Mouse (Mus musculus) liver, embryonic 11.5 days (tissue): ENCODE measurements around the gene Tescl. TPM values are rescaled to one million over a fixed set of nuclear protein-coding genes. Genes with fewer than 3 reads are reported as not detected.

Experiments
- ATAC-seq: fragments of 200-750 bp; cut with Nextera tagmentation; replicated peaks from 2 replicates; pipeline ENCODE4 v1.8.0; 2017; ENCODE audit warnings: moderate number of reproducible peaks, mild to moderate bottlenecking, moderate TSS enrichment, moderate library complexity; ENCODE audit not compliant: low FRiP score
- DNase-seq: peaks from one replicate; pipeline ENCODE4 v3.0.0-alpha.2; 2017; ENCODE audit warnings: low spot score
- H3K27ac ChIP-seq: fragments of 300-500 bp; sonication (generic); 2 replicates; pipeline ENCODE4 v1.5.1; 2014; ENCODE audit warnings: mild to moderate bottlenecking, low read depth, low read length, control low read depth
- H3K27me3 ChIP-seq: fragments of 300-500 bp; sonication (generic); replicated peaks from 2 replicates; pipeline ENCODE4 v1.6.1; 2014; ENCODE audit warnings: low read length, mixed read lengths; ENCODE audit not compliant: control insufficient read depth, insufficient read depth
- H3K36me3 ChIP-seq: fragments of 300-500 bp; sonication (generic); 2 replicates; pipeline ENCODE4 v1.6.1; 2014; ENCODE audit warnings: mild to moderate bottlenecking, low read length, moderate library complexity, mixed read lengths; ENCODE audit not compliant: control insufficient read depth, insufficient read depth
- H3K4me1 ChIP-seq: fragments of 300-500 bp; sonication (generic); replicated peaks from 2 replicates; pipeline ENCODE4 v1.6.1; 2014; ENCODE audit warnings: low read length, mixed read lengths; ENCODE audit not compliant: control insufficient read depth, insufficient read depth
- H3K4me2 ChIP-seq: fragments of 300-500 bp; sonication (generic); 2 replicates; pipeline ENCODE4 v1.6.1; 2014; ENCODE audit warnings: mild to moderate bottlenecking, control low read depth, moderate library complexity
- H3K4me3 ChIP-seq: fragments of 300-500 bp; sonication (generic); 2 replicates; pipeline ENCODE4 v1.5.1; 2014; ENCODE audit warnings: low read depth, low read length, control low read depth
- H3K9ac ChIP-seq: fragments of 300-500 bp; sonication (generic); 2 replicates; pipeline ENCODE4 v1.6.1; 2014; ENCODE audit warnings: low read depth, low read length, control low read depth
- H3K9me3 ChIP-seq: fragments of 300-500 bp; sonication (generic); 2 replicates; pipeline ENCODE4 v1.6.1; 2016; ENCODE audit warnings: low read length, inconsistent platforms, mixed read lengths; ENCODE audit not compliant: control insufficient read depth
- WGBS: fragments of 180-500 bp; shearing (Covaris S2); extraction: QIAGEN DNeasy Blood & Tissue Kit; methylation state at CpG from one replicate; pipeline ENCODE4 v1.1.7; 2014; 5-methylcytosine and 5-hydroxymethylcytosine counted together
- microRNA-seq: library from miRNA; unstranded; fragments of <30 nt; microRNA quantifications from one replicate; pipeline ENCODE4, GENCODE M21; 2017; ENCODE audit warnings: borderline number of aligned reads
- polyA plus RNA-seq: library from polyadenylated mRNA; unstranded; fragments of >200 nt; fragmentation: Nextera tagmentation; extraction: Ambion mirVana; gene quantifications from 2 replicates; pipeline ENCODE4 v1.2.1, GENCODE M21; 2014

Tescl gene
- polyA plus RNA-seq, 1 experiment from 2014 or later = not detected

GRCm38 (mm10) chr7:24290106-24290693, 43.5 kb downstream of the Tescl start:
- WGBS = 89% methylated on average over 4 of the region's 4 CpGs
- no peak for DNase-seq
- Histone ChIP-seq H3K4me2 (no peak overlapping the region), H3K27me3 (no peaks in the 10 kb centered on the region), H3K9ac (no peak overlapping the region), H3K36me3 (peaks cover 38% of the 10 kb centered on the region), H3K4me3 (no peak overlapping the region), H3K9me3 (no peaks in the 10 kb centered on the region), H3K4me1 (no peaks in the 10 kb centered on the region), H3K27ac (no peak overlapping the region)
- no peak for ATAC-seq

- no peak overlapping the region for H3K9ac ChIP-seq
- no peak overlapping the region for H3K4me3 ChIP-seq
- no peaks in the 10 kb centered on the region for H3K9me3 ChIP-seq
- no peaks in the 10 kb centered on the region for H3K27me3 ChIP-seq
- no peaks in the 10 kb centered on the region for H3K4me1 ChIP-seq
- H3K36me3 ChIP-seq = peaks cover 29% of the 10 kb centered on the region
- 85% methylated on average over 6 of the region's 6 CpGs for WGBS
- H3K4me2 ChIP-seq = no peak overlapping the region
- ATAC-seq (no peak), DNase-seq (no peak)
- H3K27ac ChIP-seq = no peak overlapping the region
These were observed 45.2 kb downstream of the Tescl start for GRCm38 (mm10) chr7:24288512-24288911.

GRCm38 (mm10) chr7:24287670-24288069, 46.1 kb downstream of the Tescl start:
- Histone ChIP-seq H3K9me3 (no peaks in the 10 kb centered on the region), H3K9ac (no peak overlapping the region), H3K36me3 (peaks cover 25% of the 10 kb centered on the region), H3K27ac (no peak overlapping the region), H3K4me2 (no peak overlapping the region), H3K4me3 (no peak overlapping the region), H3K4me1 (no peaks in the 10 kb centered on the region), H3K27me3 (no peaks in the 10 kb centered on the region)
- WGBS = 73% methylated on average over 5 of the region's 5 CpGs
- ATAC-seq (no peak), DNase-seq (no peak)

GRCm38 (mm10) chr7:24286916-24287315, 46.8 kb downstream of the Tescl start:
- ATAC-seq (no peak), DNase-seq (no peak)
- Histone ChIP-seq H3K36me3 (peaks cover 17% of the 10 kb centered on the region), H3K9me3 (no peaks in the 10 kb centered on the region), H3K27me3 (no peaks in the 10 kb centered on the region), H3K9ac (no peak overlapping the region), H3K4me3 (no peak overlapping the region), H3K4me1 (no peaks in the 10 kb centered on the region), H3K4me2 (no peak overlapping the region), H3K27ac (no peak overlapping the region)
- WGBS = 68% methylated on average over 4 of the region's 4 CpGs

GRCm38 (mm10) chr7:24286090-24286489, 47.6 kb downstream of the Tescl start:
- peaks cover 11% of the 10 kb centered on the region for H3K36me3 ChIP-seq
- H3K27me3 ChIP-seq = no peaks in the 10 kb centered on the region
- H3K9me3 ChIP-seq = no peaks in the 10 kb centered on the region
- no peak overlapping the region for H3K4me3 ChIP-seq
- no peak overlapping the region for H3K9ac ChIP-seq
- H3K27ac ChIP-seq = no peak overlapping the region
- 43% methylated on average over 4 of the region's 4 CpGs for WGBS
- ATAC-seq = no peak
- H3K4me1 ChIP-seq = no peaks in the 10 kb centered on the region
- H3K4me2 ChIP-seq = no peak overlapping the region
- no peak for DNase-seq

Small RNAs within 50 kb of the gene (microRNA-seq; reads per million reads assigned to microRNA genes)
- gene Gm27592 = not detected

Other genes with a start within 250 kb of the Tescl start
- 2.1 and 3.5 TPM in 2 replicates for gene Zfp112, start 221.6 kb downstream of the Tescl start, polyA plus RNA-seq
- gene Zfp235, start 199.8 kb downstream of the Tescl start, polyA plus RNA-seq = 10.3 and 10.5 TPM in 2 replicates
- gene Zfp114, start 158.9 kb downstream of the Tescl start, polyA plus RNA-seq = 2.4 and 2.9 TPM in 2 replicates
- gene Zfp111, start 122.5 kb downstream of the Tescl start, polyA plus RNA-seq = 5.8 and 6.3 TPM in 2 replicates
- gene Zfp109, start 96.4 kb downstream of the Tescl start, polyA plus RNA-seq = 3.6 and 4.8 TPM in 2 replicates
- 1.3 and 1.4 TPM in 2 replicates for gene Zfp108, start 79.1 kb downstream of the Tescl start, polyA plus RNA-seq
- gene Zfp93, start 63.5 kb downstream of the Tescl start, polyA plus RNA-seq = 3.5 and 3.8 TPM in 2 replicates
- gene Zfp61, start 32.7 kb downstream of the Tescl start, polyA plus RNA-seq = 10.8 and 13.2 TPM in 2 replicates
- gene Zfp94, start 17.3 kb downstream of the Tescl start, polyA plus RNA-seq = 5.6 and 5.8 TPM in 2 replicates
- not detected in 2 replicates for gene Lypd5, start 15.3 kb upstream of the Tescl start, polyA plus RNA-seq
- 119 and 123 TPM in 2 replicates for gene Kcnn4, start 36.3 kb upstream of the Tescl start, polyA plus RNA-seq
- gene Smg9, start 65.7 kb upstream of the Tescl start, polyA plus RNA-seq = 30.2 and 34.8 TPM in 2 replicates
- not detected in 2 replicates for gene Irgc1, start 118.4 kb upstream of the Tescl start, polyA plus RNA-seq
- 5.6 and 5.7 TPM in 2 replicates for gene Plaur, start 128.5 kb upstream of the Tescl start, polyA plus RNA-seq
- 0.25 and 0.27 TPM in 2 replicates for gene Cadm4, start 148.1 kb upstream of the Tescl start, polyA plus RNA-seq
- 20.3 and 23.0 TPM in 2 replicates for gene Zfp428, start 173.1 kb upstream of the Tescl start, polyA plus RNA-seq
- 0.34 TPM in 1 of 2 replicates, not detected in the other for gene AC161166.1, start 178.5 kb upstream of the Tescl start, polyA plus RNA-seq
- gene Irgq, start 196.8 kb upstream of the Tescl start, polyA plus RNA-seq = 3.5 and 4.1 TPM in 2 replicates
- gene Pinlyp, start 212.2 kb upstream of the Tescl start, polyA plus RNA-seq = not detected in 2 replicates
- gene Xrcc1, start 212.4 kb upstream of the Tescl start, polyA plus RNA-seq = 91.0 and 102 TPM in 2 replicates